Mouse (Mus musculus): ENCODE results near the gene Szt2. TPM values are rescaled to one million over a fixed set of nuclear protein-coding genes. Genes with fewer than 3 reads are reported as not detected.

Szt2 gene
- total RNA-seq, 2 experiments from 2014 or later = 17.6 to 29.1 TPM

- no peak for ATAC-seq (replicated peaks; ENCODE audit: low FRiP score, low TSS enrichment, poor library complexity, severe bottlenecking)
These were observed 47.6 kb downstream of the Szt2 start for GRCm38 (mm10) chr4:118361451-118361850.

GRCm38 (mm10) chr4:118359896-118360720 is 49.0 kb downstream of the Szt2 start:
- ATAC-seq (replicated peaks; ENCODE audit: low FRiP score, low TSS enrichment, poor library complexity, severe bottlenecking) = peak; percentile 76

- peak; percentile 7 for ATAC-seq (replicated peaks; ENCODE audit: low FRiP score, low TSS enrichment, poor library complexity, severe bottlenecking)
These were observed 49.7 kb downstream of the Szt2 start for GRCm38 (mm10) chr4:118359211-118359895.

GRCm38 (mm10) chr4:118358159-118358895 is 50.7 kb downstream of the Szt2 start:
- no peak for ATAC-seq (replicated peaks; ENCODE audit: low FRiP score, low TSS enrichment, poor library complexity, severe bottlenecking)

- no peak for ATAC-seq (replicated peaks; ENCODE audit: low FRiP score, low TSS enrichment, poor library complexity, severe bottlenecking)
These were observed 51.6 kb downstream of the Szt2 start for GRCm38 (mm10) chr4:118357504-118357903.

- ATAC-seq (replicated peaks; ENCODE audit: low FRiP score, low TSS enrichment, poor library complexity, severe bottlenecking) = no peak
These were observed 52.3 kb downstream of the Szt2 start for GRCm38 (mm10) chr4:118356738-118357137.

GRCm38 (mm10) chr4:118354289-118354688 is 54.8 kb downstream of the Szt2 start:
- ATAC-seq (replicated peaks; ENCODE audit: low FRiP score, low TSS enrichment, poor library complexity, severe bottlenecking) = 0 out of 2 replicates have a peak, but pooled peaks have one; percentile 17

GRCm38 (mm10) chr4:118353689-118354088 is 55.4 kb downstream of the Szt2 start:
- no peak for ATAC-seq (replicated peaks; ENCODE audit: low FRiP score, low TSS enrichment, poor library complexity, severe bottlenecking)

GRCm38 (mm10) chr4:118351828-118352227 is 57.2 kb downstream of the Szt2 start:
- ATAC-seq (replicated peaks; ENCODE audit: low FRiP score, low TSS enrichment, poor library complexity, severe bottlenecking) = no peak

GRCm38 (mm10) chr4:118350864-118351263 is 58.2 kb downstream of the Szt2 start:
- ATAC-seq (replicated peaks; ENCODE audit: low FRiP score, low TSS enrichment, poor library complexity, severe bottlenecking) = no peak

GRCm38 (mm10) chr4:118347529-118348309 is 61.4 kb downstream of the Szt2 start:
- ATAC-seq (replicated peaks; ENCODE audit: low FRiP score, low TSS enrichment, poor library complexity, severe bottlenecking) = 0 out of 2 replicates have a peak, but pooled peaks have one; percentile 41

- no peak for ATAC-seq (replicated peaks; ENCODE audit: low FRiP score, low TSS enrichment, poor library complexity, severe bottlenecking)
These were observed 67.6 kb downstream of the Szt2 start for GRCm38 (mm10) chr4:118341447-118341846.

- ATAC-seq (replicated peaks; ENCODE audit: low FRiP score, low TSS enrichment, poor library complexity, severe bottlenecking) = peak; percentile 85
These were observed 72.4 kb downstream of the Szt2 start for GRCm38 (mm10) chr4:118336658-118337057.

- ATAC-seq (replicated peaks; ENCODE audit: low FRiP score, low TSS enrichment, poor library complexity, severe bottlenecking) = no peak
These were observed 73.1 kb downstream of the Szt2 start for GRCm38 (mm10) chr4:118335991-118336390.

GRCm38 (mm10) chr4:118331777-118332176 is 77.3 kb downstream of the Szt2 start:
- ATAC-seq (replicated peaks; ENCODE audit: low FRiP score, low TSS enrichment, poor library complexity, severe bottlenecking) = no peak

- ATAC-seq (replicated peaks; ENCODE audit: low FRiP score, low TSS enrichment, poor library complexity, severe bottlenecking) = no peak
These were observed 82.6 kb downstream of the Szt2 start for GRCm38 (mm10) chr4:118326476-118326875.

GRCm38 (mm10) chr4:118320636-118321035 is 88.4 kb downstream of the Szt2 start:
- ATAC-seq (replicated peaks; ENCODE audit: low FRiP score, low TSS enrichment, poor library complexity, severe bottlenecking) = no peak

GRCm38 (mm10) chr4:118319706-118320344 is 89.2 kb downstream of the Szt2 start:
- ATAC-seq (replicated peaks; ENCODE audit: low FRiP score, low TSS enrichment, poor library complexity, severe bottlenecking) = no peak

- ATAC-seq (replicated peaks; ENCODE audit: low FRiP score, low TSS enrichment, poor library complexity, severe bottlenecking) = no peak
These were observed 92.4 kb downstream of the Szt2 start for GRCm38 (mm10) chr4:118316662-118317061.
